Mouse (Mus musculus) common myeloid progenitor, adult 5-6 weeks (primary cell): ENCODE measurements around the gene Shisa9. TPM values are rescaled to one million over a fixed set of nuclear protein-coding genes. Genes with fewer than 3 reads are reported as not detected.

ENCODE experiments used
- ATAC-seq: replicated peaks from 2 replicates; pipeline ENCODE4 v1.8.0; 2016; ENCODE audit warnings: low read depth, mild to moderate bottlenecking, moderate TSS enrichment, inconsistent platforms; ENCODE audit not compliant: poor library complexity, severe bottlenecking
- total RNA-seq: library from RNA; stranded (forward); fragments of 200-1000, 187-1606 nt; gene quantifications from 2 replicates; pipeline ENCODE4 v1.2.3, GENCODE M21; 2017

Shisa9 gene
- total RNA-seq, 1 experiment from 2014 or later: not detected

GRCm38 (mm10) chr16:12040935-12041334 is 57.0 kb downstream of the Shisa9 start:
- ATAC-seq: 0 out of 2 replicates have a peak, but pooled peaks have one; percentile 25

DNA sequence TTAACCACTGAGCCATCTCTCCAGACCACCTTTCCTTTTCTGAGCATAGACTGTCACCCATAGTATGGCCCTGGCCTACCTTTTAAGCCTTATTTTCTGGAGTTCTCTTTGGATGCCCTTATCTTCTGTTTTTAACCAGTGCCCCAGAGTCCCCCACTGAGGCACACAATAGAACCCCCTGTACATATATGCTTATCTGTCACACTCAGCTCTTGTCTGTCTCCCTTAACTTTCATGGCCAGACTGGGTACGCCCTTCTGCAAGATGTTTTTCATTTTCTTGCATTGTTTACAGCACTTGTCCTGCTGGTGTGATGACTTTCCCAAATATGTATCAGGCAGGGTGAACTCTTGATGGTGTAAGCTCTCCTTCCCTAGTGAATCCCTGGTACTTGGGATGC is 68.1 kb downstream of the Shisa9 start:
- no peak for ATAC-seq

- ATAC-seq: no peak
Measured at GRCm38 (mm10) chr16:12072573-12072972, 88.7 kb downstream of the Shisa9 start.

GRCm38 (mm10) chr16:12076270-12076669 is 92.4 kb downstream of the Shisa9 start:
- ATAC-seq: no peak

DNA sequence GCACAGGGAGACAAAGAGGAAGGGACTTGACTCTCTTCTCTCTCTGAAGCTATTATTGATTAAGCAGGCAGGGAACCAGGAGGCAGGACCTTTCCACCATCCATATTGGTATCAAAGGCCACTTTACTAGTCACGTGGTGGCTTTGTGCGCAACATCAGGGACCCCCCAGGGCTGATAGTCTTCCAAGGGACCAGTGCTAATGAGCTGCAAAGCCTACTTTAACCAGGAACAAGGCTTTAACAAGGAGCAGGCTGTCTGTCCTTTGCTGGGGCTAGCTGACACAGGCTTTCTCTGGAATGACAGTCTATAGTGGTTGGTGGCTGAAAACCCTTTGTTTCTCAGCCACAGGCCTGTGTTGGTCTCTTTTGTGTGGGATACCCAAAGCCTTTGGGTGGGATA is 92.8 kb downstream of the Shisa9 start:
- ATAC-seq: no peak

- no peak for ATAC-seq
Measured at GRCm38 (mm10) chr16:12083082-12083481, 99.2 kb downstream of the Shisa9 start.

- ATAC-seq: peak; percentile 84
Measured at GRCm38 (mm10) chr16:12090604-12091235, 106.8 kb downstream of the Shisa9 start.

- no peak for ATAC-seq
Measured at GRCm38 (mm10) chr16:12093253-12093652, 109.3 kb downstream of the Shisa9 start.

DNA sequence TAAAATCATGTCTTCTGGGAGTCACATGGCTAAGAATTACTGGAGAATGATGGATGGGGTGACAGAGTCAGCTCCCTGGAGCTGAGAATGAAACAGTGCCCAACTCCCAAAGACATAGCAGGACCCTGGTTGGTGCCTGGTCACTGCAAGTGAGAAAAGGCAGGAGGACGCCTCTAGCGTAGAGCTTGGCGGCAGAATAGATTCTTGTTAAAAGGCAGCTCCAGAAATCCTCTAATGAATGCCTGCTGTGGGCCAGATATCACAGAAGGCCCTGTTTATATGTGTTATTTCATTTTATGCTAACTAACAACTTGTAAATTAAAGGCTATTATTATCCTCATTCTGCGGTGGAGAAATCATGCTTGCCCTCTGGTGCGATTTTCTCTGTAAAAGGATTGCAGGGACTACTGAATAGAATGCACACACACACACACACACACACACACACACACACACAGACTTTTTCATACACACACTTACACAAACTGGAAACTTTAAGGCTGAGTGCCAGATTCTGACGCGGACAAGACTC is 110.9 kb downstream of the Shisa9 start:
- ATAC-seq: no peak

- no peak for ATAC-seq
Measured at GRCm38 (mm10) chr16:12095365-12095764, 111.5 kb downstream of the Shisa9 start.

DNA sequence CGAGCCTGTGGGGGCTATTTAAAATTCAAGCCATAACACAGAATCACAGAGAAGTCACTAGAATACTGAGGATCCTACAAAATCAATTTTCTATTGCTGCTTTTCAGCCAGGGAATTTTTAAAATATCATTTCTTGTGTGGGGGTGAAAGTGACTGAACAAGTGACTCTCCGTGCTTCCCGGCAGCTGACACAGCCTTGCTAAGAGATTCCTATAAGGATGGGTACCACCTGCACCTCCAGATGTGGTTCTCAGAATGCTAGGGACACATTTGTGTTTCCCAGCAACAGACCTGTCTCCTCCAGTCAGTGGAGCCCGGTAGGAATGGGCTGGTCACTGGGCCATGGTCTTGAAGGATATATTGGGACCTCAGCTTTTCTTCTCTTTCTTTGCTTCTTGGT is 124.5 kb downstream of the Shisa9 start:
- ATAC-seq: no peak

GRCm38 (mm10) chr16:12110851-12111437 is 127.0 kb downstream of the Shisa9 start:
- no peak for ATAC-seq

- no peak for ATAC-seq
Measured at GRCm38 (mm10) chr16:12114396-12114795, 130.5 kb downstream of the Shisa9 start.

GRCm38 (mm10) chr16:12115040-12115856 is 131.3 kb downstream of the Shisa9 start:
- ATAC-seq: no peak

DNA sequence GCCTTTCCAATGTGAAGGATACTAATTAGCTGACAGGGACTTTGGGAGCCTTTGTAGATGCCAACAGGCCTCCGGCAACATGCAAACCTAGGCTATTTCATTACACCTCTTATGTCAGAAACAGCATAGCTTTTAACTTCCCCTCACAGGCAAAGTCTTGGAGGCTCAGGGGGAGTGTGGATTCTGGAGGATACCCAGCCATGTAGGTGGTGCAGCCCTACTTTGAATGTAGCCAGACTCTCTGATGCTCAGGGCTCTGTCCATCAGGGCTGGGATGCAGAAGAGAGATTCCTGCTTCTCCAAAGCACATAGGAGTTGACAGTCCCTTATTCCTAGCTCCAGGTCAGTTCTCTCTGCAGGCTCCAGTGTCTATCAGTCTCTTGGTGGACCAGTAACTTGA is 133.0 kb downstream of the Shisa9 start:
- ATAC-seq: no peak

- no peak for ATAC-seq
Measured at GRCm38 (mm10) chr16:12119463-12119862, 135.6 kb downstream of the Shisa9 start.

- no peak for ATAC-seq
Measured at GRCm38 (mm10) chr16:12129782-12130181, 145.9 kb downstream of the Shisa9 start.

GRCm38 (mm10) chr16:12146666-12147065 is 162.8 kb downstream of the Shisa9 start:
- no peak for ATAC-seq

DNA sequence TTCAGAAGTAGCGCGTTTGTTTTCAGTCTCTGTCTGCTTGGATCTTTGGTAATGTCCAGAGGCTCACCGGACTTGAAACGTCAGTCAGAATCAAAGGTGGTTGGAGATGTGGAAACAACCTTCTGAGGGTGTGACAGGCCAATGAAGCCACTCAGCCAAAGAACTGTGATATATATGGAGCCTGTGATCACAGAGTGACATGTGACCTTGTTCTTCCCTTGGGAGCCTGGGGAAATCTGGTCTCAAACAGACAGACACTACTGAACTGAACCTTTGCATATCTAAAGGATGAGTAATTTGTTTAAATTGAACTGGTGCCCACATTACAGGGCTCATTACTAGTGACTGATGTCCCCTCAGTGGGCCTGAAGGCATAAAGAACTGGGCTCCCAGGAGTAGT is 168.1 kb downstream of the Shisa9 start:
- no peak for ATAC-seq

GRCm38 (mm10) chr16:12154476-12154875 is 170.6 kb downstream of the Shisa9 start:
- no peak for ATAC-seq

DNA sequence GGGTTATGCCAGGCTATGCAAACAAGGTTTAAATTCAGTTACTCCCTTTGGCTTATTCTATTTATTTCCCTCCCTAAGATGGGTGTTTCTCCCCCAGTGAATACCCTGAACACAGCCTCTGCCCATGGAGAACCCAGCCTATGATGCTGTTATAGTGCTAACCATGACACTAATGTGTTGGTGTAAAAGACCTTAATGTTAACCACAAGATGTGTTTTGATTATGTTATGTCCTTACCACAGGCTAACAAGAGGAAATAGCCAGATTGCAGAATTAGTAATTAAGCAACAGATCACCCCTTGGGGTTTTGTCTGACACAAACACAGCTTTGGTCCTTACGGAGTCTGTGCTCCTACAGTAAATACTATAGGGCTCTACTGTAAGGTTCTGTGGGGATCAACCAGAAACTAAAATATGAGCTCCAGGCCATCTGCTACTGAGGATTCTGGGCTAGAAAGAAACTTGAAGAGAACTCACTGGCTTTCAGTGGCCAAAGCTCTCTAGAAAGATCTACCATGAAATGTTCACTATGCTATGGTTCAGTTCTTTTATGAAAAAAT is 189.6 kb downstream of the Shisa9 start:
- ATAC-seq: no peak
